Mouse (Mus musculus): ENCODE data around the gene Mrnip.

The Mrnip gene

GRCm38 (mm10) chr11:50161578-50162304 lies 12.5 kb upstream of the Mrnip start:
- DNase-seq: peak; percentile 68 to 85

- DNase-seq: peak in 1 of 2 experiments; percentile 21
Measured at GRCm38 (mm10) chr11:50162338-50163050, 11.8 kb upstream of the Mrnip start.

- peak; percentile 24 to 50 for DNase-seq
Measured at GRCm38 (mm10) chr11:50168352-50168751, 5.9 kb upstream of the Mrnip start.

GRCm38 (mm10) chr11:50174730-50175187 lies 515 bp downstream of the Mrnip start:
- peak; percentile 99 to 100 for DNase-seq

- peak; percentile 78 to 85 for DNase-seq
Measured at GRCm38 (mm10) chr11:50176351-50176750, 2.1 kb downstream of the Mrnip start.

GRCm38 (mm10) chr11:50177111-50177510 lies 2.9 kb downstream of the Mrnip start:
- DNase-seq: no peak

- peak in 1 of 2 experiments; percentile 52 for DNase-seq
Measured at GRCm38 (mm10) chr11:50178532-50179488, 4.6 kb downstream of the Mrnip start.

- DNase-seq: no peak
Measured at GRCm38 (mm10) chr11:50180478-50181231, 6.4 kb downstream of the Mrnip start.

GRCm38 (mm10) chr11:50182702-50183101 lies 8.5 kb downstream of the Mrnip start:
- no peak for DNase-seq

GRCm38 (mm10) chr11:50184788-50185187 lies 10.5 kb downstream of the Mrnip start:
- peak; percentile 38 to 77 for DNase-seq

GRCm38 (mm10) chr11:50188682-50189081 lies 14.4 kb downstream of the Mrnip start:
- peak in 1 of 2 experiments; percentile 59 for DNase-seq

GRCm38 (mm10) chr11:50190362-50190761 lies 16.1 kb downstream of the Mrnip start:
- peak in 1 of 2 experiments; percentile 49 for DNase-seq

- no peak for DNase-seq
Measured at GRCm38 (mm10) chr11:50192278-50192677, 18.0 kb downstream of the Mrnip start.

GRCm38 (mm10) chr11:50194070-50194469 lies 19.8 kb downstream of the Mrnip start:
- no peak for DNase-seq

GRCm38 (mm10) chr11:50194793-50195192 lies 20.5 kb downstream of the Mrnip start:
- no peak for DNase-seq

- DNase-seq: no peak
Measured at GRCm38 (mm10) chr11:50197500-50197899, 23.3 kb downstream of the Mrnip start.

GRCm38 (mm10) chr11:50198219-50198846 lies 24.1 kb downstream of the Mrnip start:
- no peak for DNase-seq

GRCm38 (mm10) chr11:50198916-50199315 lies 24.7 kb downstream of the Mrnip start:
- no peak for DNase-seq

- no peak for DNase-seq
Measured at GRCm38 (mm10) chr11:50200613-50201012, 26.4 kb downstream of the Mrnip start.

GRCm38 (mm10) chr11:50201590-50201989 lies 27.3 kb downstream of the Mrnip start:
- DNase-seq: no peak

GRCm38 (mm10) chr11:50203302-50203827 lies 29.1 kb downstream of the Mrnip start:
- no peak for DNase-seq

Measured in kidney, postnatal 36 days (tissue).